Mouse (Mus musculus) liver, adult 2 months (tissue): ENCODE results near the gene Trex1.

Source experiments
- CTCF ChIP-seq: fragments of 200-500 bp; IDR thresholded peaks from 2 replicates; pipeline ENCODE4 v1.5.1; 2011; ENCODE audit warnings: low read depth, low read length, control low read depth
- POLR2A ChIP-seq: fragments of 200-500 bp; IDR thresholded peaks from 2 replicates; pipeline ENCODE4 v1.6.1; 2011; ENCODE audit warnings: low read length, control low read depth; ENCODE audit not compliant: insufficient read depth; ENCODE audit errors: extremely low read depth

DNA sequence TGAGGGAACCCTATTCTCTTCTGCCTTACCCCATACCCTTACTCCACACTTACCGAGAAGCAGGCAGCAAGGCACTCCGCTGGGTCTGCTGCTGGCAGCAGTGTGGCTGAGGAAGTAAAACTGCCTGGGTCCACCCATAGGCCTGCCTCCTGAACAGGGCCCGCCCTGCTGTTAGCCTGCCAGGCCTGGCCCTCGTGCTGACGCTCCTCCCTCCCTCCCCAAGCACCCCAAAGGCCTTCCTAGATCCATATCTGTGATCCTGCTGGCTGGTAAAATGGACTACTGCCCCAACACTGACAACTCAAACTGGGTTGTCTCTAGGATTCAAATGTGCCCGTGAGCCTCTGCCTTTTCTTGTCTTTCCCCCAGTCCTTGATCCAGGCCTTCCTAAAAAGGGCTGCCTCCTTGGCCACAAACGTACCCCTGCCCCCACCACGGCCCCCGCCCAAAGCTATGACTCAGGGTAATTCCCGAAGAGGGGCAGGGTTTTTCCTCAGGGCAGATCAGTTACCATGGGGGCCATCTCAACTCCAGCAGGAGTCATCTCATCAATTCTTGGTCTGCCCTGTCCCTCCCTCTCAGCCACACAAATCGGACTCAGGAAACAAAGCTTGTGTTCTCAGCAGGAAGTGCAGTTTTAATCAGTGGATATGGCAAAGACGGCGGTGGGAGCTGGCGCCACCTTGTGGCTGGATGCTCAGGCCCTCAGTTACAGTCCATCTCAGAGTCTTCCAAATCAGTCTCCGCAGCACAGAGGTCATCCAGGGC is at the start of gene Trex1:
- TF ChIP-seq CTCF: peak; percentile 98
- TF ChIP-seq POLR2A: peak; percentile 90
